Mouse (Mus musculus): ENCODE results near the gene Rexo5. TPM values are rescaled to one million over a fixed set of nuclear protein-coding genes. Genes with fewer than 3 reads are reported as not detected.

Gene Rexo5
- polyA plus RNA-seq, 1 experiment: 2.2 TPM

- no peak for DNase-seq
- WGBS: 94% methylated on average over 4 of the region's 4 CpGs
- Histone ChIP-seq H3K36me3 (ENCODE audit: control insufficient read depth, insufficient read depth, low read length) (no peaks in the 10 kb centered on the region), H3K4me3 (ENCODE audit: insufficient read depth, low read depth, low read length) (no peak overlapping the region), H3K27ac (ENCODE audit: insufficient read depth, low read depth, low read length) (no peak overlapping the region), H3K27me3 (replicated peaks; ENCODE audit: control insufficient read depth, insufficient read depth, low read length) (no peaks in the 10 kb centered on the region), H3K4me1 (ENCODE audit: control insufficient read depth, insufficient read depth, low read length) (no peaks in the 10 kb centered on the region)
- TF ChIP-seq CTCF (conservative IDR thresholded peaks at IDR 0.05; ENCODE audit: insufficient read depth, insufficient read length, low read depth, low read length): no peak
Observed at GRCm38 (mm10) chr7:119835996-119836777, 42.4 kb downstream of the Rexo5 start.

- H3K36me3 ChIP-seq (ENCODE audit: control insufficient read depth, insufficient read depth, low read length): no peaks in the 10 kb centered on the region
- H3K27ac ChIP-seq (ENCODE audit: insufficient read depth, low read depth, low read length): no peak overlapping the region
- no peaks in the 10 kb centered on the region for H3K4me1 ChIP-seq (ENCODE audit: control insufficient read depth, insufficient read depth, low read length)
- TF ChIP-seq POLR2A (IDR thresholded peaks at IDR 0.05; ENCODE audit: low read depth, low read length): no peak
- TF ChIP-seq CTCF (conservative IDR thresholded peaks at IDR 0.05; ENCODE audit: insufficient read depth, insufficient read length, low read depth, low read length): no peak
- no peak overlapping the region for H3K4me3 ChIP-seq (ENCODE audit: insufficient read depth, low read depth, low read length)
- H3K27me3 ChIP-seq (replicated peaks; ENCODE audit: control insufficient read depth, insufficient read depth, low read length): no peaks in the 10 kb centered on the region
- 94% methylated on average over 4 of the region's 4 CpGs for WGBS
- no peak for DNase-seq
Observed at GRCm38 (mm10) chr7:119841820-119842449, 48.1 kb downstream of the Rexo5 start.

- H3K27ac ChIP-seq (ENCODE audit: insufficient read depth, low read depth, low read length): no peak overlapping the region
- H3K4me3 ChIP-seq (ENCODE audit: insufficient read depth, low read depth, low read length): no peak overlapping the region
- DNase-seq: no peak
- 80% methylated on average over 2 of the region's 2 CpGs for WGBS
- H3K36me3 ChIP-seq (ENCODE audit: control insufficient read depth, insufficient read depth, low read length): no peaks in the 10 kb centered on the region; the same call in 1 of the 2 replicates
- no peak for TF ChIP-seq POLR2A (IDR thresholded peaks at IDR 0.05; ENCODE audit: low read depth, low read length)
- TF ChIP-seq CTCF (conservative IDR thresholded peaks at IDR 0.05; ENCODE audit: insufficient read depth, insufficient read length, low read depth, low read length): no peak
- no peaks in the 10 kb centered on the region for H3K27me3 ChIP-seq (replicated peaks; ENCODE audit: control insufficient read depth, insufficient read depth, low read length)
- H3K4me1 ChIP-seq (ENCODE audit: control insufficient read depth, insufficient read depth, low read length): peaks cover 3% of the 10 kb centered on the region; the same call in 1 of the 2 replicates
Observed at GRCm38 (mm10) chr7:119845541-119845940, 51.7 kb downstream of the Rexo5 start.

- 0 out of 2 replicates have a peak overlapping the region, but pooled peaks have one; percentile 13 for H3K27ac ChIP-seq (ENCODE audit: insufficient read depth, low read depth, low read length)
- TF ChIP-seq POLR2A (IDR thresholded peaks at IDR 0.05; ENCODE audit: low read depth, low read length) (no peak), CTCF (conservative IDR thresholded peaks at IDR 0.05; ENCODE audit: insufficient read depth, insufficient read length, low read depth, low read length) (no peak)
- DNase-seq: peak; percentile 36
- H3K4me1 ChIP-seq (ENCODE audit: control insufficient read depth, insufficient read depth, low read length): peaks cover 4% of the 10 kb centered on the region; the same call in 1 of the 2 replicates
- WGBS: 45% methylated on average over 2 of the region's 2 CpGs
- H3K27me3 ChIP-seq (replicated peaks; ENCODE audit: control insufficient read depth, insufficient read depth, low read length): no peaks in the 10 kb centered on the region
- H3K36me3 ChIP-seq (ENCODE audit: control insufficient read depth, insufficient read depth, low read length): no peaks in the 10 kb centered on the region; the same call in 1 of the 2 replicates
- H3K4me3 ChIP-seq (ENCODE audit: insufficient read depth, low read depth, low read length): no peak overlapping the region
Observed at GRCm38 (mm10) chr7:119847396-119847795, 53.6 kb downstream of the Rexo5 start.

- WGBS: 3% methylated on average over 1 of the region's 1 CpGs
- TF ChIP-seq CTCF (conservative IDR thresholded peaks at IDR 0.05; ENCODE audit: insufficient read depth, insufficient read length, low read depth, low read length) (peak; percentile 95), POLR2A (IDR thresholded peaks at IDR 0.05; ENCODE audit: low read depth, low read length) (no peak)
- Histone ChIP-seq H3K27me3 (replicated peaks; ENCODE audit: control insufficient read depth, insufficient read depth, low read length) (no peaks in the 10 kb centered on the region), H3K27ac (ENCODE audit: insufficient read depth, low read depth, low read length) (no peak overlapping the region), H3K36me3 (ENCODE audit: control insufficient read depth, insufficient read depth, low read length) (no peaks in the 10 kb centered on the region; the same call in 1 of the 2 replicates), H3K4me3 (ENCODE audit: insufficient read depth, low read depth, low read length) (no peak overlapping the region), H3K4me1 (ENCODE audit: control insufficient read depth, insufficient read depth, low read length) (peaks cover 12% of the 10 kb centered on the region; the same call in 1 of the 2 replicates)
- peak; percentile 85 for DNase-seq
Observed at GRCm38 (mm10) chr7:119849096-119849495, 55.3 kb downstream of the Rexo5 start.

- WGBS: 43% methylated on average over 5 of the region's 5 CpGs
- peak; percentile 85 for DNase-seq
Observed at GRCm38 (mm10) chr7:119850737-119851136, 56.9 kb downstream of the Rexo5 start.

GRCm38 (mm10) chr7:119852494-119852893 lies 58.7 kb downstream of the Rexo5 start:
- Histone ChIP-seq H3K36me3 (ENCODE audit: control insufficient read depth, insufficient read depth, low read length) (no peaks in the 10 kb centered on the region; the same call in none of the 2 replicates), H3K27me3 (replicated peaks; ENCODE audit: control insufficient read depth, insufficient read depth, low read length) (no peaks in the 10 kb centered on the region), H3K4me1 (ENCODE audit: control insufficient read depth, insufficient read depth, low read length) (peaks cover 12% of the 10 kb centered on the region; the same call in 1 of the 2 replicates), H3K4me3 (ENCODE audit: insufficient read depth, low read depth, low read length) (no peak overlapping the region), H3K27ac (ENCODE audit: insufficient read depth, low read depth, low read length) (peak overlapping the region; percentile 56)
- DNase-seq: no peak
- TF ChIP-seq CTCF (conservative IDR thresholded peaks at IDR 0.05; ENCODE audit: insufficient read depth, insufficient read length, low read depth, low read length): no peak
- TF ChIP-seq POLR2A (IDR thresholded peaks at IDR 0.05; ENCODE audit: low read depth, low read length): no peak

More at GRCm38 (mm10) chr7:119850737-119851136, 56.9 kb downstream of the Rexo5 start:
- Histone ChIP-seq H3K4me3 (ENCODE audit: insufficient read depth, low read depth, low read length) (no peak overlapping the region), H3K36me3 (ENCODE audit: control insufficient read depth, insufficient read depth, low read length) (no peaks in the 10 kb centered on the region; the same call in none of the 2 replicates), H3K27me3 (replicated peaks; ENCODE audit: control insufficient read depth, insufficient read depth, low read length) (no peaks in the 10 kb centered on the region), H3K27ac (ENCODE audit: insufficient read depth, low read depth, low read length) (no peak overlapping the region; the same call in 1 of the 2 replicates), H3K4me1 (ENCODE audit: control insufficient read depth, insufficient read depth, low read length) (peaks cover 12% of the 10 kb centered on the region; the same call in 1 of the 2 replicates)
- TF ChIP-seq POLR2A (IDR thresholded peaks at IDR 0.05; ENCODE audit: low read depth, low read length) (no peak), CTCF (conservative IDR thresholded peaks at IDR 0.05; ENCODE audit: insufficient read depth, insufficient read length, low read depth, low read length) (no peak)

Measured in kidney, adult 2 months (tissue).